Mouse (Mus musculus) cerebellum, adult 11-12 months (tissue): ENCODE data around the gene Rinl.
A peak's percentile ranks its signal among the peaks of the same experiment; 100 is the strongest.

ENCODE experiments used
- DNase-seq: peaks from one replicate; pipeline ENCODE4 v3.0.0; 2022

Gene Rinl

GRCm38 (mm10) chr7:28788307-28789195 is at the start of gene Rinl:
TSS of gene Rinl (plus strand) at chr7:28788969.
- DNase-seq: no peak

- DNase-seq: peak; percentile 57
Measured at GRCm38 (mm10) chr7:28739829-28740228, 48.9 kb upstream of the Rinl start.

DNA sequence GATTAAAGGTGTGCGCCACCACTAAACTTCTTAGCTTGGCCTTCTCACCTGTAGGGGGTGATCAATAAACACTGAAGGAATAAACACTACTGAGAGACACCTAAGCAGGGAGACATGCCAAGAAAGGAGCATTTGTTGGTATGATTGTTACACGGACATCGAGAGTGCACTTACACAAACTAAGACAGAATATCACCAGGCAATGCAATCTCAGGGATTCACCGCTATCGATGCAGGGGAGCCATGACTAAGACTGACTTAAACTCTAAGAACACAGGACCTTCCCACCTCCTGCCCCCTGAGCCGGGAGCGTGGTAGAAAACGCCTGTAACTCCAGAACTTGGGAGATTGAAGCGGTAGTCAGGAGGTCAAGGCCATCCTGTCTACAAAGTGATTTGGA is 47.8 kb upstream of the Rinl start:
- no peak for DNase-seq

GRCm38 (mm10) chr7:28741368-28741708 is 47.4 kb upstream of the Rinl start:
- DNase-seq: no peak

DNA sequence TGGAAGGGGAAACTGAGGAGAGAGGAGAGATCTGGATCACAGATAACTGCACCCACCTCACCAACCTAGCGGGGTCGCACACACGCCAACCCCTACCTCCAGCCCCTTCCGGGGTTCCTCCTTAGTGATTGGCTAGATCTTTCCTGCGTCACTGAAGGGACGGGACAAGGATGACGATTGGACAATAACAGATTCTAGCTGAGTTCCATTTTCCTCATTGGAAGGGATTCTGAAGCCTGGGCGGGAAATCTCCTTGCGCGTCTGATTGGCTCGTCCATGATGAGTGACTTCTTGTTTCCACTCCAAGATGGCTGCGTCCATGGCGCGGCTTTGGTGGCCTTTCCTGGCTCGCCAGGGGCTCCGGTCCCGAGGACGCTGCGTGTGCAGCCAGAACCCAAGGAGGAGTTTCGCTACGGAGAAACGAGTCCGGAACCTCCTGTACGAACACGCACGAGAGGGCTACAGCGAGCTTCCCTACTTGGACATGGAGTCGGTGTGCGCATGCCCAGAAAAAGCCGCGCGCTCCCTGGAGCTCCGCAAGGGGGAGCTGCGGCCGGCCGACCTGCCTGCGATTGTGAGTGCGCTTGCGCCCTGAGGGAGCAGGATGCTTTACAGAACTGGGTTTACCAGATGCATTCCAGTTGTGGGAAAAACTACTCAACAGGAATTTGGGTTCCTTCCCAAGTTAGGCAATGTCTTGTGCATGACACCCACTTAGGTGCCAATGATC is 46.9 kb upstream of the Rinl start, which contains the start of the genes Mrps12 and Sars2:
TSS of gene Mrps12 (minus strand) at position 112 of the 730 bp plus-strand sequence.
TSS of gene Sars2 (plus strand) at position 284 of the 730 bp plus-strand sequence.
- peak; percentile 96 for DNase-seq

DNA sequence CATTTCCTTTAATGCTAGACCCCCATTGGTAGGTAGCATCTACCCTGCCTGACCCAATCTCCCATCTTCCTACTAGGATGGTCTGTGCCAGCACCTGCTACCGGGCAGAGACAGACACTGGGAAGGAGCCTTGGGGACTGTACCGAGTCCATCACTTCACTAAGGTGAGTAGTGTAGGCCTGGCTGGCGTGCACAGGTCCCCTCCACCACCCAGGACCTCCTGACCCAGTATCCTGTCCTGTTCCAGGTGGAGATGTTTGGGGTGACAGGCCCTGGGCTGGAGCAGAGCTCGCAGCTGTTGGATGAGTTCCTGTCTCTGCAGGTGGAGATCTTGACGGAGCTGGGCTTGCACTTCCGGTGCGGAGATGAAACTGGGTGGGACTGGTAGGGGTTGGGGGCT is 38.8 kb upstream of the Rinl start:
- peak; percentile 6 for DNase-seq

- no peak for DNase-seq
Measured at GRCm38 (mm10) chr7:28756079-28756478, 32.7 kb upstream of the Rinl start, which contains the start of gene Ccer2. TSS of gene Ccer2 (plus strand) at chr7:28756174.

GRCm38 (mm10) chr7:28758623-28759022 is 30.1 kb upstream of the Rinl start:
- DNase-seq: no peak

DNA sequence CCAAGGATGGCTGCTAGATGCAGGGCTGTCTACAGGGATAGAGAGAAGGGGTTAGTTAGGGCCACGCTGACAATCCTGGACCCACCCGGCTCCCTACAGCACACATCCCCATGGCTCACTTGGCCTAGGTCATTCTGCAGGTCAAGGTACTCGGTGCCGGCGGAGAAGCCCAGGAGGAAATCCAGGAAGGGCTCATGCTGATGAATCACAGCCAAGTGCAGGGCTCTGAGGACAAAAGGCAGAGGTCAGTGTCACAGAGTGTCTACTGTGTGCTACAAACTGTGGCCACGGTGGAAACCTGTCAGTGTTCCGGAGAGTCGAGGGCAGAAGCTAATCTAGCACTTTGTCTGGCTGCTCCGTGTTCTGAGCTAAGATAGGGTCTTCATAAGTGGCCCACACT is 26.9 kb upstream of the Rinl start:
- DNase-seq: no peak

- no peak for DNase-seq
Measured at GRCm38 (mm10) chr7:28765211-28765610, 23.6 kb upstream of the Rinl start.

DNA sequence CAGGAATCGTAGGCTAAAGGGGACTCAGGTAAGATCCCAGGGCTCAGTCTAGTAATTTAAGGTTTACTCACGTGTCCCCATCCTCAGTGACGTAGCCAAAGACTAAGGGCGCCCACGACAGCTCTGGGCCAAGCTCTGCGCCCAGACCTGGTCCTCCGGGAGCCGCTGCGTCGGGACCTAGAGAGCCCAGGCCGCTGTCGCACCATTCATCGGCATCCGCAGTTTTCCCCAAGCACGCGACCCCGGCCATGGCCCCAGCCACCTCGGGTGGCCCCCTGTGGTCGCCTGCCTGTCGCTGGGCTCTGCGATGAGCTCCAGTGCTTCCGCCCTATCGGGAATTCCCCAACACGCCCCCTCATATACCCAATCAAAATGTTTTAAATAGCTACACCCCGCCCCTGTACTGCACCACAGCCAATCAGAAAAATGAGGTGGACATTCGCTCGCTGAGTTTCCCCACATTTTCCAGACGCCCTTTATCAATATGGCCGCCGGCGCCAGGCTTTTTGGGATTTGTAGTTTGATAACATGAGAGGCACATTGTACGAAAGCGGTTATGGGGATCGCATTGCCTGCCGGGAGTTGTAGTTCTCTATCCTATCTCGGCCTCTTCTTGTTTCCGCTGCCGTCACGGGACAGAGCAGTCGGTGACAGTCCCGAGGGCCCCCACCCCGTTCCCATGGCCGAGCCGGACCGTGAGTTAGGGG is 22.4 kb upstream of the Rinl start, which contains the start of gene Sirt2:
TSS of gene Sirt2 (plus strand) at position 563 of the 707 bp plus-strand sequence.
- DNase-seq: peak; percentile 98

DNA sequence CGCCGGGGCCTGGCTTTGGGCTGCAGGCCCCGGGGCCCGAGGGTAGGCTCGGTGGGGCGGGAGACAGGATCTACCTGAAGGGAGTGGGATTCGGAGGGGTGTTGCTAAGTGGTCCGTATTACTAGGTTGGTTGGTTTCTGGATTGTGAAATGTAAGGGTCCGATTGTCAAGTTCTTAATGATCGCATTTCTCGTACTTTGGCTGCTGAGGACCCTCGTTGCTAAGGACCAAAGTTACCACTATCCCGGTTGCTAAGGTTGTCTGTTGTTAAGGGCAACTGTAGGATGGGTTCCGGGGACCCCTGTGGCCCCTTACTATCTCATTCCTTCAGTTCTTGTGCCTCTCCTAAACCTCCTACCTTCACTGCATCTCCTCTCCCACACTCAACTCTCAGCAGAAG is 21.9 kb upstream of the Rinl start:
- DNase-seq: no peak

DNA sequence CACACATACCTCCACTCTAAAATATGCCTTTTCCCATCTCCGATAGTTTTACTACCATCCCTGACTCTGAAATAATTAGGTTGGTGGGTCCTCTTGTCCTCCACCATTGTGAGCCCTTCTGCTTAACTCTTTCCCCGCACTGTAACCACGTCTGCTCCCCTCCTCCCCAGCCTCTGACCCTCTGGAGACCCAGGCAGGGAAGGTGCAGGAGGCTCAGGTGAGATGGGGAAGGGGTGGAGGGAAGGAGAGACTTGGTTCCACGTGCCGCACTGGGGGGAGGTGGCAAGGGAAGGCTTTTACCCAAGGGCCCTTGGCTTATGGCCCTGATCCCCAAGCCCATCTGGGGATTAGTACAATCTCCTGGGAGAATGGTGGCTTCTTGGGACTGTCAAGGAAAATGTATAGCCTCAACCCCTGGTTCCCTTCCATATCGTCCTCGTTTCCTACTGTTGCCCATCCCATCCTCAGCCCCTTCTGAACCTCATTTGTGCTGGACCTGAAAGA is 21.3 kb upstream of the Rinl start, which contains the start of gene Nfkbib:
TSS of gene Nfkbib (minus strand) at position 51 of the 504 bp plus-strand sequence.
- DNase-seq: peak; percentile 62

DNA sequence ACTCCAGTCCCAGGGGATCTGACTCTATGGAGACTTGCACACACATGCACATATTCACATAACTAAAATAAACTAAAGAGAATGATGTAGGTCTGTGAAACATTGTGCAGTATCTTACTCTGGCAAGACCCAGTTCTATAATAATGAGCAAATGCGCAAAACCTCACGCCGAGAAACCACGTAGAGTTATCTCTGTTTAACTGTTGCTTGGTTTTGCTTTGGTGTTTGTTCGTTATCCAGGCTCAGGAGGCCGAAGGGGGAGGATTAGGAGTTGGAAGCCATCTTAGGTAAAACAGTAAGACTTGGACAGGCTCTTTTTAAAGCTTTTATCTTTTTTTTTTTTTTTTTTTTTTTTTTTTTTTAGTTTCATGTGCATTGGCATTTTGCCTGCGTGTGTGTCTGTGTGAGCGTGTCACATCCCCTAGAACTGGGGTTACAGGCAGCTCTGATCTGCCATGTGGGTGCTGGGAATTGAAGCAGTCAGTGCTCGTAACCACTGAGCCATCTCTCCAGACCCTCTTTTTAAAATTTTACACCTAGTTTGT is 19.3 kb upstream of the Rinl start:
- DNase-seq: peak; percentile 17

DNA sequence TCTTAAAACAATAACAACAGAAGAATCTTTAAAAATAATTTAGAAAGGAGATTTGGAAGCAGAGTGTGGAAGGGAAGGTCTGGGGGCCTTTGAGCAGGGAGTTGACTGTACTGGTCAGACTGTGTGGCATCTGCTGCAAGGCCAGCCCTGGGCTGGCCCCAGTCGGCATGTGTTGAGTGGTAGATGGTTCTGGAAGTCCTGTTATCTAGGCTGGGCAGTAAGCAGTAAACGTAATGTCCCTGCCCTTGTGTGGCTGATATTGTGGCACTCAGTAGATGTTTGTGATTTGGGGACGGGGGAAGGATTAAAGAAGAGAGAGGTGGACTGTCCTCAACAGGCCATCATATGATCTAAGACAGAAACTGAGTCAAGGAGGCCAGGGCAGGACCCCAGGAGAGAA is 18.5 kb upstream of the Rinl start:
- DNase-seq: no peak

DNA sequence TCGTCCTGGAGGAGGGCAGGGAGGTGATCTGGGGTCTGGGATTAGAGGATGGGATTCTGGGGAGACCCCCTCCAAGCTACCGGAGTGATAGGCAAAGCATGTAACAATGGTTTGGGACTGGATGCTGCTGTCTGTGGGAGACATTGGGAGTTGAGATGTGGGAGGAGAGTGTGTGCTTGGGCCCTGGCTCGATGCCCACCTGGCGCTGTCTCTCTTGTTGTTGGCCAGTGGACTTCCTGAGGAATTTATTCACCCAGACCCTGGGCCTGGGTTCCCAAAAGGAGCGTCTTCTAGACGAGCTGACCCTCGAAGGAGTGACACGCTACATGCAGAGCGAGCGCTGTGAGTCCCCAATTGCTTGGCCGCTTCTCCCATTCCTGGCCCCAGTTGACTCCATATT is 16.9 kb upstream of the Rinl start:
- peak; percentile 38 for DNase-seq

- peak; percentile 44 for DNase-seq
Measured at GRCm38 (mm10) chr7:28773163-28773562, 15.6 kb upstream of the Rinl start.

- DNase-seq: peak; percentile 26
Measured at GRCm38 (mm10) chr7:28774164-28774563, 14.6 kb upstream of the Rinl start.

DNA sequence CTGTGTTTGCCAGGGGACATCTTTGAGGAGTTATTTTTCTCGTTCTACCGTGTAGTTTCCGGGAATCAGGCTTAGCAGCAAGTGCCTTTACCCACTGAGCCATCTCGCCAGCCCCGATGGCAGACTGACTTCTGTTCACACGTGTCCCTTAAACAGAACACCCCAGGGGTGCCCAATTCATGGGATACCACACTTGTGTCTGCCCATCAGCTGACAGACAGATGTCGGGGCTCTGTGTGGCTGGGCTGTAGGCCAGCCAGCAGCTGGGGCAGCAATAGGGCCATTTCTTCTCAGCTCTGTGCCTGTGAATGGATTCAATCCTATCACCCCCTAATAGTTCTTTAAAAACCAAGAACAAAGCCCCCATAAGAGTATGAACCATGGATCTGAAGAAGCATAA is 13.6 kb upstream of the Rinl start:
- peak; percentile 15 for DNase-seq

GRCm38 (mm10) chr7:28778825-28779224 is 9.9 kb upstream of the Rinl start:
- no peak for DNase-seq

- peak; percentile 86 for DNase-seq
Measured at GRCm38 (mm10) chr7:28780067-28780658, 8.6 kb upstream of the Rinl start.

DNA sequence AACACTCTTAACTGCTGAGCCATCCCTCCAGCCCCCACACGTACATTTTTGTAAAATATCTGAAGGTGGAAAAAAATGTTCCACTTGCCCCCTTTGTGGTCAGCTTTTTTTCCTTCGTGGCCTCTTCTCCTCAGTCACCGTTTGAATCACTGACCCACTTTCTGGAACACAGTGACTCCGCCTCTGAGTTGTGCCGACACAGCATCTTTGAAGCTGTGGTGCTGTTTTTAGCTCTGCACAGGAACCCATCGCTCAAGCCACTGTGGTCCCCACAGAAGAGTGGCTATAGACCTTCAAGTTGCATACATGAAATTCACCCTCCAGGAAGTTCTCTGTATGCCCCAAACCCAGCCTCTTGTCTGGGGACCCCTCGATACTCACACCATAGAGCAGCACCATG is 7.9 kb upstream of the Rinl start:
- no peak for DNase-seq
